Mouse (Mus musculus) erythroblast, adult 5-6 weeks (primary cell): ENCODE measurements at regions not wholly inside any gene's neighbourhood (a gene's known extent, or its start where the extent isn't known, plus 50 kb on each side); places are given as distances from the start of the nearest gene placed in this dataset.

Experiments
- ATAC-seq: replicated peaks from 2 replicates; pipeline ENCODE4 v1.8.0; 2016; ENCODE audit warnings: moderate number of reproducible peaks, mild to moderate bottlenecking, moderate TSS enrichment, inconsistent platforms; ENCODE audit not compliant: poor library complexity, low FRiP score, severe bottlenecking

DNA sequence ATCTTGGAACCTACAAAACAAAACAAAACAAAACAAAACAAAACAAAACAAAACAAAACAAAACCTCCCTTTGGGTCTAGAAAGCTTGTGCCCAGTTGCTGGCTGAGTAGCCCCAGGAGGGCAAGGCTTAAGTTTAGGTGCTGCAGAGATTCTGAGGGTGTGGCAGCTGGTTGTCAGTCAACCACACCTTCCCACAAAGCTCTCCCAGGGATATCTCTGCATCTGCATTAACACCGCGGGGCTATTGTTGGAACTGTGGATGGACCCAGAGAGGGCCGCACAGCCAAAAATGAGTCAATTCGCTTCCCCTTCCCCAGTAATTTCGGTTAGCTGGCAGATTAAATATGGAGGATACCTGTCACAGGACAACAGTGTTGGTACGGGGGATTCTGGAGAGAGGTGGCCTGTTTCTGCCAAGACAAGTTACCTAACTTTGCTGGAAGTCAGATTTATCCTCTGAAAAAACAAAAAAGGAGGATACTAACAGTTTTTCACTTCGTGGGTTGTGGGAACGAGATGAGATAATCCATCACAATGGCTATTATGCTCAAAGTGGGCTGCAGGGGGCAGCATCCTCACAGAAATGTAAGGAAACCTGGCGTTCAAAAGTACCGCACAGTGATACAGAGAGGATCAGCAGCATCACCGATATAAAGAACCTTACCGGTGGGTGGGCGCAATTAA, 96.7 kb downstream of the 1500009L16Rik start:
- no peak for ATAC-seq

DNA sequence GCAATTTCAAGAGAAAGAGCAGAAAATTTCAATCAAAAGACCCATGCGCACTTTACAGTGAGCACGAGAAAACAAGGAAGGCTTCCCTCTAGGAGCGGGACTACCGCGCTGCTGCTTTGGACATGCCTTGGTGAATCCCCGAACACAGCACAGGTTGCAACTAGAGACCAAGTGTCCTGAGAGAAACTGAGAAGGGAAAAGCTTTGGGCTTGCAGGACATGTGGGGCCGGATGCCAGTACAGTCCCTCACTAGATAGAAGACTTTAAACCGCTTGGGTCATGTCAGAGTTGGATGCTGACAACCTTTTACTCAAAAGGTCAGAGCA, 97.2 kb downstream of the 1500009L16Rik start:
- no peak for ATAC-seq

DNA sequence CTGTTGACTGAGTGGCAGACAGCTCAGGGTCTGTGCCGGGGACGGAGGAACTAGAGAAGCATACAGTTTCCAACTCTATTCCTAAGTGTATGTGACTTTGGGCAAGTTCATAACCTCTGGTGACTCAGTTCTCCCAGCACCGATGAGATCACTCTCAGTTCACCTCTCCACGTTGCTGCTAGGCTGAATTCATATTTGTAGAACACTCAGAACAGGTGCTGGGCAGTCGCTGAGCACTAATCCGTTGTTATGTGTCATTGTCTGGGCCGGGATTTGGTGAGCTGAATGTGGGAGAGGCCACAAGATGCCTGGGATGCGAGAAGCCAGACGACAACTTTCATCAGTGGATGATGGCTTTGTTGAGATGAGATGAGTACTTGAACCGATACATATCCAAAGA, 98.4 kb downstream of the 1500009L16Rik start:
- no peak for ATAC-seq

- no peak for ATAC-seq
Observed at GRCm38 (mm10) chr10:83826105-83826504, 103.4 kb downstream of the 1500009L16Rik start.

DNA sequence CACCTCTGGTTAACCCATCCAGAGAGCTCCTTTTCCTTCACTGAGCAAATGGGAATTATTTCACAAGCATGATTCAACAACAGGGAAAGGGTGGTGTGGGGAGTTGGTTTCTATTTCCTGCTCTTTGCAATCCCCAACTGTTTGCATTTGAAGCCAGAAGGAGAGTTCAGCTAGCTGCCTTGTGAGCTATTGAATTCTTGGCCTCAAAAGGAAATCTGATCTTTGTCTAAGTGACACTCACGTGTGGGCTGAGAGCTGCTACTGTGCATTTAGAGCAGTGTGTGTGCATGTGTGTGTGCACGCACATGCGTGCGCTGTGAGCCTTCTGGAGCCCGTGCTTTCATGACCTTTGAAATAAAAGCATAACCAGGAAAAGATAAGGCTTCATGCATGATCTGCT, 113.7 kb downstream of the 1500009L16Rik start:
- ATAC-seq = no peak

DNA sequence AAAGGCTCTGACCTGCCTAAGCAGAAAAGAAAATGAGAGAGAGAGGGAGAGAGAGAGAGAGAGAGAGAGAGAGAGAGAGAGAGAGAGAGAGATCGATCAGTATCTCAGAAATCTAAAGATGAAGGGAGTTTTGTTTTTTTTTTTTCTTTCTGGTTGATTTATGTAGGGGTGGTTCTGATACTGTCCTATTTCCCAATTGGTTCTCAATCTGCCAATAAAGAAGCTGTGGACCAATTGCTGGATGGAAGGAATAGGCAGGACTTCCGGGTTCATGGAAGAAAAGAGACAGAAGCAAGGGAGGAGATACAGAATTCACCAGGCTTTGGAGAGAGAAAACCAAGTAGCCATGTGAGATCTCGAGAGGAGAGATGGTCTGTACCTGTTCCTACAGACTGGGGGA, 117.6 kb downstream of the 1500009L16Rik start:
- ATAC-seq = no peak

DNA sequence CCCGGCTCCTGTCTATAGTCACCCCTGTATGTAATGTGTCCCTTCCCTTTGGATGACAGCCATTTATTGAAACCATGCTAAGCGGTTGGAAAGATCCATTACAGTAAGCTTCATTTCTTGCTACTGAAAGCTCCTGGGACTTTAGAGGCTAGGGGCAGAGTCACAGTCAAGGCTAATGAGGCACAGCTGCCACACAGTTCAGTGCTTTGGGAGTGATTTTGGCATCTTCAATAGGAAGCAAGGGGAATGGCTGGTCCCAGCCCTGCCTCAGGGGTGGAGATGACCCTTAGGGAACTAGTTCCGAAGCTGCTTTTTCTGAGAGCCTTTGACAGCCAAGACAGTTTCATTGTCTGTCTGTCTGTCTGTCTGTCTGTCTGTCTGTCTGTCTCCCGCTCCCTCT, 128.2 kb downstream of the 1500009L16Rik start:
- no peak for ATAC-seq

DNA sequence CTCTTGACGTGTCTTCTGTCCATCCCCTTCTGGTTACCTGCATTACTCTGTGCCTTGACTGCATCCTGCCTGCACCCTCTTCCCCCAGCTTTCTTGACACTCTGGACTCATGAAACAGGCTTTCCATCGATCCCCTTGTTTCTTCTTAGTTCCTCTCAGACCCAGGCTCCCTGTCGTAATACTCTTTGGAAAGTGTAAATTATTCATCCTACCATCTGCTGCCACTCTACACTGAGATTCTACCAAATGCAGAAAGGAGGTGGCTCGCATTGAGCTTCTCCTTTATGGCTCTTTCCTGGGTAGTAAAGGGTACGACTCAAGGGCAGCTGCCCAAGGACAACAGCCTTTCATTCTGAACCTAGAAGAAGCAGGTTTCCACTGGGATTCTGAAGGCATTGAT, 129.5 kb downstream of the 1500009L16Rik start:
- no peak for ATAC-seq

DNA sequence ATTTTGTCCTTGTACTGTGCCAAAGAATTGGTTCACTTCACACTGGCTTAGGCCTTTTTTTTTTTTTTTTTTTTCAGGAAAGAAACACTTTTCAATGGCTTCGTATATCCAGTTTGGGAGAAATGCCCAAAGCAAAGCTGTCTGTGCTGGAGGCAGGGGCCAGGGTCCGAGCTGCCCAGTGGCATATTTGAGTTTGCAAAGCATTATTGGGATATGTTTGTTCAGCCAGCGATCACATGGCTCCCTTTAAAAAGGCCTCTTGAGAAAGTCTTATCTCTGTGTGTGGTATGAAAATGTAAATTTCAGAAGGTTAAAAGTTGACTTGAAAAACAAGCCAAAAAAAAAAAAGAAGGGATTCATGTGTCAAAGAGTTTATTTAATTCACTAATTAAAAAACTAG, 130.1 kb downstream of the 1500009L16Rik start:
- ATAC-seq = no peak

DNA sequence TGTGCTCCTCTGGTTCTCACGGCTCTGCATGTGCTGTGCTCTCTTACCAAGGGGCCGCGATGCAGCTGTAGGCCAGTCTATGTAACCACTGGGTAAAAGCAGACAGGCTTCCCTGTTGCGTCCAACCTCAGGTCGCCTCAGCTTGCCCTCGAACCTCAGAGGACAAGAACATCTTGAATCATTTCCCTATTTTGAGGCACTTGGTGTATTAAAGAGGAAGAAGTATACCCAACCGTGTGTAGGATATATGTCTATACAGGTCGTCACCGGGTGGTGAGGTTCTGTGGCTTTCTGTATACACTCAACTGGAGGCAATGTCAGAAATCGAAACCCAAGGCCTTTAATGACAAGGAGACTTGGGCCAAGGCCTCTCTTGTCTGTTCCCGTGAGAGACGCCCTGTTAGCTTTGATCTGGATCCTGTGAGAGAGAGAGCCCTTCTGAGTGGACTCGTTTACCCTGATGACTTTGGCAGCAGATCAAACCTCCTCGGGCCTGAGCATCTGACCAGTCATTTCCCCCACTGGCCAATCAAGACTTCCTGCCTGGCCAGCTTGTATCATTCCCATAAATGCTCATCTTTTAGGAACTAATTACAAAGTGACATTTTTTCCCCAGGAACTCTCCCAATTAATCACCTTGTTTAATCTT, 135.3 kb downstream of the 1500009L16Rik start:
- ATAC-seq = no peak

DNA sequence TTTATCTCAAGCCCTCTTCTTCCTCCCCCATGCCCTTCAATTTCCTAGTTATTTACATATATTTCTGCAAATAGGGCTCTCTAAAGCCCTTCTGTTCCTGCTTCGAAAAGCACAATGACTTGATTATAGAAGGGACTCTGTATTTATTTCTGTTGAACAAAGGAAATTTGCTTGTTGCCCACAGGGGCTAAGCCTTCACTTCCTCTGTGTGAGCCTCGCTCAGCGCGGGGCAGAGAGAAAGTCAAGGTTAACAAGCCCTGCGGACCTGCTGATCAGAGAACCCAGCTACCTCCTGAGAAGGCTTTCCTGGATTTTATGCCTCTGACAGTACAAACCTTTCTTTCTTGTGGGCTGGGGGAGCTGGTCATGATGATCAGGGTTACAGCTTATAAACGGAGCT, 136.0 kb downstream of the 1500009L16Rik start:
- ATAC-seq = no peak

DNA sequence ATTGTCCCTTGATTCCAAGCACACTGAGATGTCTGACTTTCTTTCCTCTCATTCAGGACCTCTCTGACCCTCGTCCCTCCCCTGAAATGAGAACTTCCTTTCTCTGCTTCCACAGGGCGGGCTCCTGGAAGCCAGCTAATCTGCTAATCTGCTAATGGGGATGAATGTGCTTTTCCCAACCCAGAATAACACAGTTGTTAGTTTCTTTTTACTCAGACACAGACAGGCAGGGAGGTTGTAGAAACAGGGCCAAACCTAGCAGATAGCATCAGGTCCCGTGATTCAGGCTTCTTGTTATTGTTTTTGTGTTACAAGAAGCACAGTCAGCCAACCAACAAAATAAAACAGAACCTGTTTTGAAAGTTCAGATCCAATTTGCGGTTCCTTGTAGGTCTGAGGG, 137.0 kb downstream of the 1500009L16Rik start:
- ATAC-seq = no peak

DNA sequence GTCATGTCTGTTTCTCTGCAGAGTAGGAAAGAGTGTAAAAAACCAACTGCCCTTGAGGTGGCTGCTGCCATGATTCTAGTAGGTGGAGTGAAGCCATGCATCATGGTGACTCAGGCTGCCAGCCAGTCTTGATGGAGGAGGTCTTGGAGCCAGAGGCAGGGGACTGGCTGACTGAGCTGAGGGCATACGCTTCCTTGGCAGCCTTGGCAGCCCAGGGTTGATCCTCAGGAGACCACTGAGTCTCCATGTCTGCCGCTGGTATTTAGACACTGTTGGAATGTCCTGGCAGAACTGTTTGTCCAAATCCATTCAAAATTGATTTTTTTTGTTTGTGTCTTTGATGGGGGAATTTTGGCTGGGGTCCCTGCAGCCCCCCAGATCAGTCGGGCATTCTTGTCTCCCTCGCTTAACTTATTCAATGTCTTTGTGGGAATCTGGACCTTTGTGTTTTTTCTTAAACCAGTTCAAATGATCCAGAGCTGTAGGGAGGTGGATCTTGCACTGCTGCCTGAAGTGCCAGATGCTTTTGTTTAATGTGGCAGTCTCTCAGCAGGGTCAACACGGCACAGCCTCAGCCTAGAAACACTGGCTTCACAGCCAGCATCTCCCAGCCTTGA, 139.0 kb downstream of the 1500009L16Rik start:
- ATAC-seq = no peak

DNA sequence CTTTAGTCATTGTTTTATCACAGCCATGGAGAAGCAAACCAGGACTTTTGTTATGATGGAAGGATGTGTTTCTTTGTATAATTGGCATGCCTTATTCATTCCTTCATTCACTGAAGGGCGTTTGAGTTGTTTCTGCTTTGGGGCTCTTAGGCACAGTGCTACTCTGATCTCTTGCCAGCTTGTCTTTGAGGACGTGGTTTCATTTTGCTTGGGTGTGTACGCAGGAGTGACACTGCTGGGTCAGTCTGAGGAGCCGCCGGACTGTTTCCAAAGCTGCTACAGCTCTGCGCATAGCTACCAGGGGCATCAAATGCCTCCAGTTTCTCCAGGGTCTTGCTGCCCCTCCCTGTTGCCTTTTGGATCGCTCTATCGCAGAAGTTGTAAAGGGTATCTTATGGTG, 141.9 kb downstream of the 1500009L16Rik start:
- ATAC-seq = no peak

GRCm38 (mm10) chr10:83865929-83866328, 143.3 kb downstream of the 1500009L16Rik start:
- no peak for ATAC-seq

- no peak for ATAC-seq
Observed at GRCm38 (mm10) chr10:83871736-83872400, 149.2 kb downstream of the 1500009L16Rik start.

DNA sequence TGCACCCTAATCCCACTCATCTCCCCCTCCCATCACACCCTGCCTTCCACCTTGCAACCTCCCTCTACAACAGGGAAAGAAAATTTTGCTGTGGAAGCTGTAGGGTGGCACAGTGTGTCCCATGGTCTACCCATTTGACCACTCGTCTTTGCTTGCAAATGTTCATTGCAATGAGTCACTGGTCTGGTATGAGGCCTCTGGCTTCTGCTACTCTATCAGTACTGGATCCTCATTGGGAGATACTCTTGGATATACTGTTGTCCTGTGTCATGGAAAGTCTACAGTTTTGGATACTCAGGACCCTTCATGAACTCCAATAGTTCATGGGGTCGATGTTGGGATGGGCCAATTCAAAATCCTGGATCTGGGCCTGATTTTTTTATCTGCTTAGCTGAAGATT, 156.1 kb downstream of the 1500009L16Rik start:
- no peak for ATAC-seq

- no peak for ATAC-seq
Observed at GRCm38 (mm10) chr10:83882119-83882890, 159.6 kb downstream of the 1500009L16Rik start.

GRCm38 (mm10) chr10:83882891-83883185, 160.2 kb downstream of the 1500009L16Rik start:
- no peak for ATAC-seq

- ATAC-seq = no peak
Observed at GRCm38 (mm10) chr10:83884553-83884952, 161.9 kb downstream of the 1500009L16Rik start.
